Mouse (Mus musculus): ENCODE results near the gene Upp2.

- TF ChIP-seq POLR2A (IDR thresholded peaks at IDR 0.05; ENCODE audit: low read depth, low read length) (no peak), CTCF (IDR thresholded peaks at IDR 0.05; ENCODE audit: extremely low read depth, insufficient read length, insufficient replicate concordance, low read depth, low read length) (no peak)
These were observed 93.5 kb downstream of the Upp2 start for GRCm38 (mm10) chr2:58660591-58660990.

Measured in small intestine, adult 2 months (tissue).